Mouse (Mus musculus): Measurements from ENCODE around the gene Wwox.

GRCm38 (mm10) chr8:114776696-114777095 is 337.2 kb downstream of the Wwox start:
- TF ChIP-seq CTCF (conservative IDR thresholded peaks at IDR 0.05 in 1 of 2, IDR thresholded peaks at IDR 0.05 in 1 of 2; ENCODE audit: low read depth in 2 of 2, low read length in 2 of 2) (no peak), POLR2A (IDR thresholded peaks at IDR 0.05; ENCODE audit: low read depth, low read length) (no peak), GABPA (IDR thresholded peaks at IDR 0.05; ENCODE audit: insufficient replicate concordance, low read depth, low read length) (no peak), ETS1 (conservative IDR thresholded peaks at IDR 0.05; ENCODE audit: low read depth, low read length) (no peak), SMC3 (IDR thresholded peaks at IDR 0.05; ENCODE audit: low read depth, low read length) (no peak), EP300 (IDR thresholded peaks at IDR 0.05; ENCODE audit: low read length) (no peak), NRF1 (IDR thresholded peaks at IDR 0.05; ENCODE audit: low read depth, low read length) (no peak), MAFK (IDR thresholded peaks at IDR 0.05; ENCODE audit: insufficient replicate concordance, low read length) (no peak), MAX (IDR thresholded peaks at IDR 0.05; ENCODE audit: low read length) (no peak), ZC3H11A (IDR thresholded peaks at IDR 0.05; ENCODE audit: low read depth, low read length) (no peak), ZMIZ1 (IDR thresholded peaks at IDR 0.05; ENCODE audit: low read depth, low read length) (no peak), USF1 (IDR thresholded peaks at IDR 0.05; ENCODE audit: low read depth, low read length) (no peak)
